Mouse (Mus musculus): Measurements from ENCODE around the gene Robo1.

The Robo1 gene

DNA sequence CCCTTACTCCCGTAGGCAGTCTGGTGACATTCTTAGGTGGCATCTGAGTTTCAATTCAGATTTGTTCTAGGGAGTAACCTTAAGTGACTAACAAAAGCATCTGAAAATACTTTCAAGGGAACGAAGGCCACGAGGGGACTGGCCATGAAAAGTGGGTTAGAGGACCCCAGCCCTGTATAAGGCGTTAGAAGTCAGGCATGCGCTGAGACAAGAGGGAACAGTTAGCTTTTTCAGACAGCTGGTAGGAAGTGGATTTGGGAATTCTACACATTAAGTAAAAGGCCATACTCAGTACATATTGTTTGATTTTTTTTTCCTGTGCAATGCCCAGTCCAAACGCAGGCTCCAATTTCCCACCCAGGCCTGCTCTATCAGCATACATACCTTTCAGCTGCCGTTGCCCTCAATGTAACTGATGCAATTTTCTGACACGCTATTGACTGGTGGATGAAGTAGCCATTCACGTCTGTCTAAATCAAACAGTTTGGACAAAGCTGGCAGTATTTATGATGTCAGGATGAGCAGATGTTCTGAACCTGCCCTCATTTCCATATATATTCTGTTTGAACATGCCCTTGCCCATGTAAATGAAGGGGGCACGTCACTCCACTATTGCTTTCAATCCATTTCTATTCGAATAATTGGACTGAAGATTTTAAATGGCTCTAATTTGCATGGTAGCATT is 651.1 kb downstream of the Robo1 start:
- no peak for DNase-seq

DNA sequence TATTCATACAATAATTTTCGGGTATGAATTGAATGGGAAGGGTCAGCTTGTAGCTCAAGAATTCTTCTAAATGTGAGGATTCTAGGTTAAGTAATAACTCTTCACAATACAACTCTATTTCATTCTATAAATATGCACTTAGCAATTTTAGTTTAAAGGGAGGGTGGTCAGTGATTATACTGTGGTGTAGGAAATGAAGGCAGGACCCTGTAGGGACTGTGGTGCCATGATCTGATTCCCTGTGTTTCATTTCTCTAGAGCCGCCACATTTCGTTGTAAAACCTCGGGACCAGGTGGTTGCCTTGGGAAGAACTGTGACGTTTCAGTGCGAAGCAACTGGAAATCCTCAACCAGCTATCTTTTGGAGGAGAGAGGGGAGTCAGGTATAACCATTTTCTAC is 651.7 kb downstream of the Robo1 start:
- DNase-seq = no peak

DNA sequence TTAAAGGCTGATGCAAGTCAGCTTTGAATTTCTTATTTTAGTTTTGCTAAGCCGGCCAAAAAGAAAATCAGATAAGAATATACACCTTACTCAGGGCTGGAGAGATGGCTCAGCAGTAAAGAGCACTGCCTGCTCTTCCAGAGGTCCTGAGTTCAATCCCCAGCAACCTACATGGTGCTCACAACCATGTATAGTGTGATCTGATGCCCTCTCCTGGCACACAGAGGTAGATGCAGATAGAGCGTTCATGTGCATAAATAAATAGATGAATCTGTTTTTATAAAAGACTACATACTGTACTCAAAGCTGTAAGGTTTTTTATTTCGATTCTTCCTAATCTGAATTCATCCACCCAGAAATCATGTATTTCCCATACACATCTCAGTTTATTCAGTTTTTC is 655.7 kb downstream of the Robo1 start:
- no peak for DNase-seq

DNA sequence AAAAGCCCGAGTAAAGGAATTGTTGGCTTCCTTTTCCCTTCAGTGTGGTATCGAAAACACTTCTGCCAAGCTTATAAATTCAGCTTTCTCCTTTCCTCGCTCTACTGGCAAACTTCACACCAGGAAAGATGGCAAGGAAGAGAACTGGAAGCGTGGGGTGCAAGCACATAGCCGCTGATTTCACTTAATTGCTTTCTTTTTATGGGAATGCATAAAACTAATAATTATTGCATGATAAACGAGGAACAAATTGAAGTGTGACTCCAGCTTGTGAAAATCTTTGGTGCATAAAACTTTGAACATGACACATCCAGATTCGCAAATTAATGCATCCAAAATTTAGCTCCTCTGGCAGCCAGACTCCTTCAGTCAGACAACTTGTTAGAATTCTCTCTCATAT is 659.4 kb downstream of the Robo1 start:
- DNase-seq = no peak

DNA sequence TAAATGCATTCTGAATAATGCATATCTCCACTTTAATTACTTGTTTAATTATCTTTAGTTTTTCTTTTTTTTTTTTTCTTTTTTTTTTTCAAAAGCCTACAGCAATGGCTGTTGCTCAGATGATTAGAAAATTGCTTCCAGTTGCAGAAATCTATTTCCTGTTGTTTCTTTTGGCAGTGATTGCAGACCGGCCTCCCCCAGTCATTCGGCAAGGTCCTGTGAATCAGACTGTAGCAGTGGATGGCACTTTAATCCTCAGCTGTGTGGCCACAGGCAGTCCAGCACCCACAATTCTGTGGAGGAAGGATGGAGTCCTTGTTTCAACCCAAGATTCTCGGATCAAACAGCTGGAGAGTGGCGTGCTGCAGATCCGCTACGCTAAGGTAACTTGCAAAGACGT is 661.9 kb downstream of the Robo1 start:
- no peak for DNase-seq

DNA sequence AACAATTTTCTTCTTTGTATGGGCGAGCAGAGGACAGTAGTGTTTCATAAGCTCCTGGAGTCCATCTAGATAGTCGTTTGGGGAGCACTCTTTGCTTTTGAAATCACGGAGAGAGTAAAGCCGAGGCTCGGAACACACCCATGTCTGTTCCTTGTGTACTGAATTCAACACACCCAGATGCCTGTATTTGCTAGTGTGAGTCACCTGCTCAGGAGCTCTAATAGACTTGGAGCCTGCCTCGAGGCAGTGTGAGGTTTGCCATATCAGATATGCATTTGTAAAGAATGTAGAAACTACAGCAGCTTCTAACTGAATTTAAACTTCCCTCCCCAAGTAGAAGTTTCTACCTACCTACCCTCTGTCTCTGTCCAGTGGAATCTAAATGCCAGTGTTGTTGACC is 665.6 kb downstream of the Robo1 start:
- DNase-seq = no peak

DNA sequence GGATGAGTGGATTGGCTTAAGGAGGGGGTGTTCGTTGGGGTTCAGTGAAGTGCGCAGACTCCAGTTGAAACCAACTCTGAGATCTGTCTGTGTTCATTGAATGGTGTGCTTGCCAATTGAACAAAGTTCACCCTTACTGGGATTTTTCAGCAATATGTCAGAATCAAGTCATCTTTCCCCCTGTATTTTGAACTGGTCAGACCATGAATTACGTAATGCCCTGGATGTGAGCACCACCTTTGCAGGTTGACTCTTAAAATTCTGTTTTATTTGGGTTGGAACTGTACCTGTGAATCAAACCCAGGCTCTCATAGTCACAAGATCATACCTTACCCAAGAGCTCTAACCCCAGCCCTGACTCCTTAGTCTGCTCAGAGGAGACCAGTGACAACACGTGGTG is 666.6 kb downstream of the Robo1 start:
- no peak for DNase-seq

DNA sequence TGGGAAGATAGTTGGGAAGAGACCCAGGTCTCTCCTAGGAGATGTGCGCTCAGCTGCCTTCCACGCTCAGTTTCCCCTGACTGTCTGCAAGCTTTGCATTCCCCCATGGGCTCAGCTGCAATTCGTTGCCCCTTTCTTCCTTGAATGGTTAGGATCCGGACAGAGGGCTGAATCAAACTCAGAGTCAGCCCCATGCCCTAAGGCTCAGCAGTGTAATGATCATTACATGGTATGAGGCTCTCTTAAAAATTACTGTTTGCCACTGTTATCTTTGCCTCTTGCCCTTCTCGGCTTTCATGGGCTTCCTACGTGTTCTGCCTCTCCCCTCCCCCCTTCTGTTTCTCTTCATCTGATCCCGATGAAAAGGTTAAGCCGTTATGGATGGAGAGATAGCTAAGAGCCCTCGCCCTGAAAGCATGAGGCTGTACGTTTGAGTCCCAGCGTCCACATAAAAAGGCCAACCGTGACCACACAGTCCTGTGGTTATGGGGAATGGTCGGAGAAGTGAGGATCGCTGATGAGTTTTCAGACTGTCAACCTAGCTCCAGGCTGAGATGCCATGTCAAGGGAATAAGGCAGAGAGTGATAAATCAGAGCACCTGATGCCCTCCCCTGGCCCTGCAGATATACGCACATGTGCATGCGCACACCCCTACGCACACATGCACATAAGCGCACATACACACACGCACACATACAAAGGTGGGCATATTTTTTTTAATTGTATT is 668.9 kb downstream of the Robo1 start:
- DNase-seq = no peak

DNA sequence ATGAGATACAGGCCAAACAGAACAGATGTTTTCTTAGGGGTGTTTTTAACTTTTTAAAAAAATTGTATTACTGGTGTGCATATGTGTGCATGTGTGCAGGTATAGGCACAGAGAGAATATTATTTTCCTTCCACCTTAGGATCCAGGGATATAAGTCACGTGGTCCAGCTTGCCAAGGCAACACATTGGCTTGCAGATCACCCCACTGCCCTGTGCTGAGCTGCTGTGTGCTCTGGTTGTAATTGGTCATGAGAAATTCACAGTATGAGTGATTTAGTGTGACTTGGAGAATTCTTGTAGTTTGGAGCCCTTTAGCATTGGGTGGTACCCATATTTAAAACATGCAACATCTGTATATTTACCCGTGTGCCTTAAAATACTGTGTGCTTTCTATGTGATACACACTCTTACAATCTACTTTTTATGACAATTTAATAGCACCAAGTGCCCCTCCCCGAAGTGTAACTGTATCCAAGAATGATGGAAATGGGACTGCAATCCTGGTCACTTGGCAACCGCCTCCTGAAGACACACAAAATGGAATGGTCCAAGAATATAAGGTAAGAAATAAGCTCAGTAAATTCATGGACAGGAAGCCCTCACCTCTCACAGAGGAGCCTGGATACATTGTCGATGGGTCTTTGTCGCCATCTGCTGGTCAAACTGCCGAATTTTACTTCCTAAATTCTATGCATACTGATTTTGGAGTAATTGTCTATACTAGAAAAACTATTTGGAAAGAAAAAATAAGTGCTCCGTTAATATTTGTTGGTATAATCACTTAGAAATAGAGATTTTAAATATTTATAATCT is 671.5 kb downstream of the Robo1 start:
- peak in 1 of 2 experiments; percentile 15 for DNase-seq

DNA sequence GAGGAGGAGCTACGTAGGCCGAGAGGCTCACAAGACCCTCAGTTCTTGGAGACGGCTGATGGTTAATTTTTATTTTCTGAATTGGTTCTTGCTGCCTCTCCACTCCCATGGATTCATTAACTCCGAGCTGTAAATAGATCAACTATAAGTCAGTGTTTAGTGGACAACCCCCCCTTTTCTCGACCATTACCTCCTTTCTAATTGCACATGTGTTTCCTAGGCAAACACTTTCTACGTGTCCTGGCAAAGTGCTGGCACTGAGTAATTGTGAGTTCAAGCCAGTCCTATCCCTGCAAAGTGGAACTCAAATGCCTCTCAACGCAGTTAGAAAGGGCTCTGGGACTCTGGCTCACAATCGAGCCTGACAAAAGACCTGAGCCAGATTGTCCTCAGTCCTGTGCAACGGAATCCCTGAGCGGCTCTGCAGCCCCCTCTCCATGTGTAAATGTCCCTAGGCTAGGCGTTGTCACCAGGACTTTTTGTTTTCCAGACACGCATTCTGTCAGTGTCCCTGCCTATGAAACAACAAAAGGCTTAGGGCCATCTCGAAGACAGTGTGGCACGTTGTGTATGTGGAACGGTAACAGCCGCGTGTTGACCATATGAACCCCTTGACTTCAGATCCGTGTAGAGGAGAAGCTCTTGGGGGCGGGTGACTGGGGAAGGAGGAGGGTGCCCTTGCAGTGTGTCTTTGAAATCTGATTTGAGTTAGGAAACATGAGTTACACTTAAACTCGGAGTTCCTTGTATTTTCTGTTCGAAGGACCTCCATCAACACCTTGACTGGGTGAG is 682.5 kb downstream of the Robo1 start:
- DNase-seq = no peak

DNA sequence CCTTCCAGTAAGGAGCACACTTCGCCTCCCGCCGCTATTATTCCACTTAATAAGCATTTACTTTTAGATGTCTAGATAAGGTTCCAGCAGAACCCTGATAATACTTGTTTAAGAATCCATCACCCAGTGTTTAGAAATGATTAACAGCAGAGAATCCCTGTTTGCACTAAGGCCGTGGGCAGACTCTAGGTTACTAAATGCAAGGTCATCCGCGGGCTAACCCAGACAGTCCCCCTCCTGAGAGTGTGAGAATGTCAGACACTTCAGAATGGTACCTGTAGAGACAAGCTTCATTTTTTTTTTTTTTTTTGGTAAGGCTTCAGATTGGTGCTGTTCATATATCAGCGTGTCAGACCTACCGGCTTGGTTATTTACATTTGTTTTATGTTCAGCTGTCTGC is 685.1 kb downstream of the Robo1 start:
- no peak for DNase-seq

DNA sequence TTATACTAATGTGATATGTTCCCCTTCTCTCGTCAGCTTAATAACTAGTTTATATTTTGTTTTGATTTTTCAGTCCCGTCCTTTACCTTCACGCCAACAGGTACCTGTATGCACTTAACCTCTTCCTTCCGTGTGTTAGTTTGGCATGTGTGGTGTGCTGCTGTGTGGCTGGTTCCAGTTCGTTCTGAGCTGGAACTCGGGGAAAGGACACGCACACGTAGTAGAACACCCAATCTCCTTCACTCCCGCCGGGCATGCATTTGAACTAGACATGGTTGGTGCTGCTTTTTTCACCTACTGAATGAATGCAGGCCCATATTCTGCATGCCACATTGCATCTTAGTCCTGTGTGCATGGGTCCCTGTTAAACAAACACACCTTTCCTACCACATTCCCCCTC is 685.5 kb downstream of the Robo1 start:
- DNase-seq = no peak

DNA sequence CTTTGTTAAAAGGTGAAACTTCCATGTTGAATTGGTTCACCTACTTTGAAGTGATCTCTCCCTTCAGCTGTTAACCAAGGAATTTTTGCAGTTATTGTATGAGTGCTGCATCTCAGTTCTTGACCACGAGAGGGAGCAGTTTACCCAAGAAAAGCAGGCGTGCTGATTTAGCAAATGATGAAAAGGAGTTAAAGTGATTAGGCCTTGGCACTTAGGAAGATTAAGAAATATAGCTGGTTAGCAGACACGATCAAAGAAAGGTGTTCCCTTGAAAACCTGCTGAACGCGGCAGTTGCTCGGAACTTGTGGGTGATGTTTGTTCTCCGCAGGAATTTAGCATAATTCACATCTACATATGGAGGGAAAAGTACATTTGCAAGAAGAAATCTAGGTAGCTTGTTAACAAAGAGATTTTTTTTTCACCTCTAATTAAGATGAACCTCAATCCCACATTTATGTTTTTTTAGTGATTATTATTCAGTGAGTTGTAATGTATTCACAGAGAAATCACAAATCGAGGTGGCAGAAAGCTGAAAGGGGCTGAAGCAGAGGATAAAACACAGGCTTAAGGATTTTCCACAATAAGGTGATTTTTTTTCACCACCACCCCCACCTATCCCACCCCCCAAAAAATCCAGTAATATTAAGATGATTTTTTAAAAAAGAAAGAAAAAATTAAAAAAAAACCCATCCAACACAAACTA is 687.3 kb downstream of the Robo1 start:
- no peak for DNase-seq

DNA sequence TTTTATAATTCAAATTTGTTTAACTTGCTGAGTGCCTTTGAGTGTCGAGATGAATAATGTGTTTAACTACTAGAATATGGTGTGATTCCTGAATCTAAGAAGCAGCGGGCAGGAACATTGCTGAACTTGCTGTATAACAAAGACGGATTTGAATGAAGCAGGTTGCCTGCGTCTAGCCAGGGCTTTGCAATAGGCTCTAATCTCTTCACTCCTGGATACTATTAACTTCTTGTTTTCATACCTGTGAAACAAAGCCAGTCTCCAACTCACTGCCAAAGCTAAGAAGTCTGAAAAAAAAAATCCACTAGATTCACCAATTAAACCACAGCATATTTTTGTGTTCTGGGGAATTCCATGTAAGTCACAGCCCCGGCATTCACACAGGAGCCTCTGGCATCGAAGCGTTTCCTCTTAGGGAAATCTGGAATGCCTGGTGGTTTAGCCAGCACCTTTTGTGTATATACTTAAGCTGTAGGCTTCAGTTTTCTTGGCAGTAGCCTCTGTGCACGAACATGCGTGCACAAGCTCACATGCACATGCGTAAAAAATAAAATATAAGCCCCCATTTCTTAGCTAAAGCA is 687.9 kb downstream of the Robo1 start:
- no peak for DNase-seq

DNA sequence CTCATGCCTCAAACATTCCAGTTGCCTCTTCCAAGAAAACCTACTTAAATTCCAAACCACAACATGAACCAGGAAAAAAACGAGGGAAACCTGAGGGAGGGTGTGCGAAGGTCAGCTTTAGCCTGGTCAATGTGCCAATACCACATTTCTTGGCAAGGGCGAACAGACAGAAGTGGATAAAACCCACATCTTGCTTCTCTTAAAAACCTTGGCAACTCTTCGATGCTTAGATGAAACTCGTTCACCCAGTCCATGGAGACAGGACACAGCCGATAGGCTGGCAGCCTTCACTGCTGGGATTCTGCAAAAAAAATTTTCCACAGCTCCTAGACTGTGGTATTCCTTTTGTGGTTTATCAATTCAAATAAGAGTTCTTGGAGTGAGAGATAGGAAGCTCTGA is 690.6 kb downstream of the Robo1 start:
- no peak for DNase-seq

DNA sequence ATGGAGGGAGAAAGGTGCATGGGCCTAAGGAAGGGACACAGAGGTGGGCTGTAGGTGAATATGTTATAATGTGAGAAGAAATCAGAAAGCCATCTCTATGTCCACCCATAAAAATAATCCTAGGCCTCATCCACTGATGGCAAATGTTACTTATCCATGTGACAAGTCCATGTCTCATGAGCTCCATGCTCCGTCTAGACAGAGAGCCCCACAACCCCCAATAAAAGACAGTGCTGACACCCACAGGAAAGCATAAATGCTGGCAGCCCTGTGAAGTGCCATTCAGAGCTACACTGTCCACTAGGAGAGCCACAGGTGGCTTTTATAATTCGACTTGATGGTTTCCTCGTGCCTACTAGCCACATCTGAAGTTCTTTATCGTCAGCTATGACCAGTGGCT is 694.6 kb downstream of the Robo1 start:
- no peak for DNase-seq

DNA sequence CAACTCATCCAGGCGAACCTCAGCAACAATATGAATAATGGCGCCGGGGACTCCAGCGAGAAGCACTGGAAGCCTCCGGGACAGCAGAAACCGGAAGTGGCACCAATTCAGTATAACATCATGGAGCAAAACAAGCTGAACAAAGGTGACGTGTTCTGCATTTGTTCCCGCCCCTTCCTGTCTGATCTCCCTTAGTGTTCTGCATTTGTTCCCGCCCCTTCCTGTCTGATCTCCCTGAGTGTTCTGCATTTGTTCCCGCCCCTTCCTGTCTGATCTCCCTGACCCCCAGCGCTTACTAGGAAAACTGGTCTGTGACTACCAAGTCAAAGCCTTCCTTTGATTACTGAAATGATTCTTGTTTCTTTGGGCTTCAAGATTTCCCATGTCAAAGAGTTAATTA is 696.5 kb downstream of the Robo1 start:
- DNase-seq = no peak

DNA sequence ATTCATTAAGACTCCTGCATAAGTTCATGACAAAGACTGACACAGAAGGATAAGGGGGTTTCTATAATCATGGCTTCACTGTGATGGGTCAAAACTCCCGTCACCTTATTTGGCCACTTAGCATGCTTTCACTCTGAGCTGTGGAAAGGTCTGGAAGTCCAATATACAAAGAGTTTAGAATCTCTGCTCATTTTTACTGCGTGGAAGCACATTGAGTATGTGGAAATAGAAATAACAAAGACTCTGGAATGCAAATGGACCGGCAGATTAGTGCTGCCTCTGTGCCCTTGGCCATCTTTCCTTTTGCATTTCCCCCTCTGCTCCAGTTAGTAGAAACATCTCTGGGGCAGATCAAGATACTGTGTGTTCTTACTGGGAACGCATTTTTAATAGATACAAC is 697.7 kb downstream of the Robo1 start:
- no peak for DNase-seq

DNA sequence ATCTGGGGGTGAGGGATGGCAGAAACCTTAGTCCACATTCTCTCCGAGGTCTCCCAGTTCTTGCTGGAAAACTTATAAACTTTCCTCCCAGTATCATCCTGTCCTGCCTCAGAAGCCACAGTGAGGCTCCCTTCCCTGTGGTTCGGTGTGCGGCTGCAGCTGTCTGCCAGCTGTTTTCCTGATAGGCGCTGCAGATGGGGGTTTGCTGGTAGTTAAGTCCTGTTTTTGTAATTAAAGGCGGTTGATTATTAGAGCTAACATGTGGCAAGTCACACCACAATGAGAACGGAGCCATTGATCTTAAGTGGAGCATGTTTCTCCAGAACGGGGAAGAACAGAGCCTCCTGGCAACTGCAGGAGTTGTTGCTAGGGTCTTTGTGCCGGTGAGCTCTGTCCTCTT is 699.3 kb downstream of the Robo1 start:
- DNase-seq = no peak

DNA sequence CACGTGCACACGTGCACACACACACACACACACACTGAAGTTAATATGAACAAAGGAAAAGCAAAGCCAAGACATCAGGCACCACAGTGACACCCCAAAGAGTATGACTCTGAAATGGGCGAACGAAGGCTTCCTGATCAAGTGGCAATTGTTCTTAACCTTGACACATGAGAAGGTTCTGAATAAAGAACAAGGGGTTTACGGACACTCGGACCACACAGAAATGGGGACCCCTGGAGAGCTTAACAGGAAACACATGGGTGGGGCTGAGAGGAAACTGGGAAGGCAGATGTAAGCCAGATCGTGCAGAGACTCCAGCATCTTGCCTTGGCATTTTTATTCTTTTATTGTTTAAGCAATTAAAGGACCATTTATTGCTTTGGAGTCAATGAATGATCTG is 703.2 kb downstream of the Robo1 start:
- no peak for DNase-seq

DNA sequence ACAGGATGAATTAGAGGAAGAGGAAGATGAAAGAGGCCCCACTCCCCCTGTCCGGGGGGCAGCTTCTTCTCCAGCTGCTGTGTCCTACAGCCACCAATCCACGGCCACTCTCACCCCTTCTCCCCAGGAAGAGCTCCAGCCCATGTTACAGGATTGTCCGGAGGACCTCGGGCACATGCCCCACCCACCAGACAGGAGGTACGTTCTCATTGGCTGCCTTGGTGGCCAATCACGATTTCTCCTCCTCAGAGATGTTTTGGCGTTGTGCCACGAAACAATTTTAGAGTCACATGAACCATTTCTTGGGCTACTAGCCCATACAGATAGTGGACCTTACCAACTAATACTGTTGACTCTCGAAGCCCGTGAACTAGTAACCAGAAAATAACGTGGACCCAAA is 704.8 kb downstream of the Robo1 start:
- no peak for DNase-seq

DNA sequence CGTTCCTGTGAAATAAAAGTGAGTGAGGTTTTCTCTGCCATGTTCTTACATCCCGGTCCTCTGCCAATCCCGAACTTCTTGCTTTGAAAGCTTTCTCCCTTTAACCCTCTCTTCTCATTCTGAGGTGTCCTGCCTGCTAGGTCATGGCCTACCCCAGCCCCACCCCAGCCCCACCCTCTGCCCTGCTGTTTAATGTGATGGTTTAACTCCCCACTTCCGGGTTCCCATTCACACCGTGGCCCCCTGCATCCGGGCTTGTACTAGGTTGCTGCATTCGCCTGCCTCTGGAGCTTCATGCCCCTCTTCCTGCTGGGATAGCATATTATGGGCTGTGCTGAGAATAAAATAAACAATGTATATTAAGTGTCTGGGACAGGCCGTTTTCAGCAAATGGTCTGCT is 706.4 kb downstream of the Robo1 start:
- no peak for DNase-seq
